Comparison of ENCODE assay signal across 8 mouse cellular contexts in genomic region chr11:103656520-103656919, GRCm38 (mm10). TPM values are rescaled to one million over a fixed set of nuclear protein-coding genes. Genes with fewer than 3 reads are reported as not detected.
DNase-seq lines count a peak whose midpoint lies in the region; ATAC-seq and TF ChIP-seq lines count a peak whose summit lies in the region.
"Had no signal": no experiment of that assay in that cellular context is flagged by ENCODE, and none has a peak within 500 bp of the region (broad histone marks: within the 10 kb centered on the region; RNA-seq: fewer than 3 reads in every experiment).

No protein-coding gene starts in this region.

- H3K9ac ChIP-seq in lung, postnatal 0 days (replicated peaks; ENCODE audit: low read depth) = no peak overlapping the region
- H3K9ac ChIP-seq: liver, embryonic 13.5 days had no signal

- no peak overlapping the region for H3K4me2 ChIP-seq in lung, postnatal 0 days (replicated peaks; ENCODE audit: low read depth, low read length)
- H3K4me2 ChIP-seq: liver, embryonic 13.5 days had no signal

- H3K9me3 ChIP-seq in lung, postnatal 0 days (ENCODE audit: low read length) = no peaks in the 10 kb centered on the region
- H3K9me3 ChIP-seq: liver, embryonic 13.5 days had no signal

- TF ChIP-seq EP300 in lung, postnatal 0 days (IDR thresholded peaks at IDR 0.05) = no peak

- whole genome bisulfite sequencing in lung, postnatal 0 days = 4% methylated on average over 3 of the region's 3 CpGs
- 8% methylated on average over 3 of the region's 3 CpGs for WGBS in lung, adult 2 months

- no peak for TF ChIP-seq POLR2A in lung, adult 2 months (IDR thresholded peaks at IDR 0.05; ENCODE audit: borderline replicate concordance, extremely low read depth, low read depth, low read length)
- no peak for TF ChIP-seq POLR2A in brain, embryonic 14.5 days (IDR thresholded peaks at IDR 0.05; ENCODE audit: borderline replicate concordance, extremely low read depth, insufficient read depth, insufficient read length, poor library complexity, severe bottlenecking)

- no peak for ATAC-seq in lung, postnatal 0 days

- no peak overlapping the region for H3K27ac ChIP-seq in lung, postnatal 0 days (ENCODE audit: low read length)
- H3K27ac ChIP-seq: liver, embryonic 13.5 days had no signal

- H3K36me3 ChIP-seq in lung, postnatal 0 days (ENCODE audit: insufficient read depth, low read length) = no peaks in the 10 kb centered on the region
- H3K36me3 ChIP-seq: liver, embryonic 13.5 days had no signal

- H3K4me3 ChIP-seq in lung, postnatal 0 days (ENCODE audit: low read depth, low read length) = no peak overlapping the region
- H3K4me3 ChIP-seq in lung, adult 2 months (replicated peaks; ENCODE audit: extremely low read depth, low read depth, low read length) = no peak overlapping the region
- H3K4me3 ChIP-seq: liver, embryonic 13.5 days had no signal

- peak; percentile 55 for DNase-seq in lung, postnatal 0 days (ENCODE audit: low spot score)
- no peak for DNase-seq in lung, adult 2 months
- DNase-seq in brain, embryonic 14.5 days (ENCODE audit: low read depth) = peak; percentile 31
- DNase-seq in kidney, postnatal 36 days = peak; percentile 27 to 83
- peak; percentile 26 for DNase-seq in testis, postnatal 14 days (ENCODE audit: low spot score)
- DNase-seq in adipocyte (ENCODE audit: low spot score) = no peak
- no peak for DNase-seq in natural killer cell, adult 2 months (ENCODE audit: low spot score in 2 of 2)
- DNase-seq: liver, embryonic 13.5 days had no signal

- TF ChIP-seq CTCF in lung, postnatal 0 days (IDR thresholded peaks at IDR 0.05) = 0 out of 2 replicates have a peak, but pooled peaks have one; percentile 2
- TF ChIP-seq CTCF in lung, adult 2 months (IDR thresholded peaks at IDR 0.05; ENCODE audit: insufficient read depth, low read length) = no peak
- TF ChIP-seq CTCF in brain, embryonic 14.5 days (IDR thresholded peaks at IDR 0.05; ENCODE audit: borderline replicate concordance, extremely low read depth, insufficient read depth, insufficient read length) = no peak

- no peaks in the 10 kb centered on the region for H3K4me1 ChIP-seq in lung, postnatal 0 days (ENCODE audit: insufficient read depth, low read depth, low read length)
- no peaks in the 10 kb centered on the region for H3K4me1 ChIP-seq in lung, adult 2 months (ENCODE audit: control insufficient read depth, insufficient read depth, low read length)
- H3K4me1 ChIP-seq: liver, embryonic 13.5 days had no signal

- 0 out of 2 replicates have a peak, but pooled peaks cover 11% of the 10 kb centered on the region for H3K27me3 ChIP-seq in lung, postnatal 0 days (replicated peaks; ENCODE audit: insufficient read depth, low read length)

RNA-seq across cellular contexts. Expression of gene Rprml, which starts 7.2 kb away (rescaled TPM):
- polyA plus RNA-seq in lung, postnatal 0 days (2015; fragmentation: Nextera tagmentation; extraction: Ambion mirVana) = 0.18 and 0.19 TPM in 2 replicates
- polyA plus RNA-seq in lung, adult 2 months (2012; rRNA removed) = 10.4 and 13.2 TPM in 2 replicates
- polyA plus RNA-seq in brain, embryonic 14.5 days (2012; rRNA removed) = 0.89 and 3.0 TPM in 2 replicates
- polyA plus RNA-seq: liver, embryonic 13.5 days had no signal

RNA-seq across cellular contexts. Expression of gene Lyzl6, which starts 17.8 kb away (rescaled TPM):
- polyA plus RNA-seq in lung, postnatal 0 days (2015; fragmentation: Nextera tagmentation; extraction: Ambion mirVana) = not detected in 2 replicates
- not detected in 2 replicates for polyA plus RNA-seq in lung, adult 2 months (2012; rRNA removed)
- not detected in 2 replicates for polyA plus RNA-seq in brain, embryonic 14.5 days (2012; rRNA removed)
- polyA plus RNA-seq: liver, embryonic 13.5 days had no signal

RNA-seq across cellular contexts. Expression of gene Gm884, which starts 35.6 kb away (rescaled TPM):
- polyA plus RNA-seq in lung, postnatal 0 days (2015; fragmentation: Nextera tagmentation; extraction: Ambion mirVana) = not detected in 2 replicates
- polyA plus RNA-seq in lung, adult 2 months (2012; rRNA removed) = not detected in 2 replicates
- not detected in 2 replicates for polyA plus RNA-seq in brain, embryonic 14.5 days (2012; rRNA removed)
- polyA plus RNA-seq: liver, embryonic 13.5 days had no signal

RNA-seq across cellular contexts. Expression of gene Gosr2, which starts 41.2 kb away (rescaled TPM):
- polyA plus RNA-seq in lung, postnatal 0 days (2015; fragmentation: Nextera tagmentation; extraction: Ambion mirVana) = 78.5 and 87.6 TPM in 2 replicates
- 60.4 and 78.2 TPM in 2 replicates for polyA plus RNA-seq in lung, adult 2 months (2012; rRNA removed)
- polyA plus RNA-seq in brain, embryonic 14.5 days (2012; rRNA removed) = 98.0 and 108 TPM in 2 replicates

Comparison
In these comparisons a context has a peak if more than half of its experiments do, and no peak if none do; other contexts are left out.
1. DNase-seq: peak in lung, postnatal 0 days (single experiment), brain, embryonic 14.5 days (single experiment), kidney, postnatal 36 days (2 of 2) and testis, postnatal 14 days (single experiment); none in lung, adult 2 months (single experiment), adipocyte (single experiment) and natural killer cell, adult 2 months (0 of 2).